Mouse (Mus musculus) olfactory bulb, adult 2 months (tissue): ENCODE measurements around the gene Adgrf2.

Experiments
- CTCF ChIP-seq: fragments of 200-500 bp; IDR thresholded peaks from 2 replicates; pipeline ENCODE4 v1.5.1; 2012; ENCODE audit warnings: low read depth, mild to moderate bottlenecking, low read length, moderate library complexity; ENCODE audit not compliant: insufficient read depth
- POLR2A ChIP-seq: fragments of 200-500 bp; IDR thresholded peaks from 2 replicates; pipeline ENCODE4 v1.6.1; 2012; ENCODE audit warnings: mild to moderate bottlenecking, low read depth, low read length, moderate library complexity; ENCODE audit not compliant: insufficient read depth

DNA sequence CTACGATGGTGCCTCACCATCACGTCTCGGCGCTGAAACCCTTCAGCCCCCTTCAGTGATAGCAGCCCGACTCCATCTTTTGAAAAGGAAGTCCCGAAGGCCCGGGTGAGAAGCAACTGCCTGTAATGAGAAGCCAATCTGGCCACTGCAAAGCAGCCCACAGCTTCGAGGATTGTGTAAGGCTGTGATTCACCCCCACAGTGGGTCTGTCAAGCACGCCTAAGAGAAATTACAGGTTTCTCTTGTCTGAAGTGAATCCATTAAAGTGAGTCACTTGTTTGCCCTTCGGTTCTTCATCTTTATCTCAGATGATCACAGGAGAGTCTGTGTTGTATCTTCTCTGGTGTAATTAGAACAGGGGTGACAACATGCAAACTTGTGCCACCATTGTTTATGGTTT, 49.8 kb downstream of the Adgrf2 start, which contains the start of gene Adgrf4:
- TF ChIP-seq CTCF = no peak
- no peak for TF ChIP-seq POLR2A
